Mouse (Mus musculus): ENCODE results near the gene Katnal1. TPM values are rescaled to one million over a fixed set of nuclear protein-coding genes. Genes with fewer than 3 reads are reported as not detected.

Gene Katnal1
- 18.4 and 19.2 TPM in 2 replicates for polyA plus RNA-seq (2011; ENCODE audit: insufficient read length, low read depth, missing spikeins)

DNA sequence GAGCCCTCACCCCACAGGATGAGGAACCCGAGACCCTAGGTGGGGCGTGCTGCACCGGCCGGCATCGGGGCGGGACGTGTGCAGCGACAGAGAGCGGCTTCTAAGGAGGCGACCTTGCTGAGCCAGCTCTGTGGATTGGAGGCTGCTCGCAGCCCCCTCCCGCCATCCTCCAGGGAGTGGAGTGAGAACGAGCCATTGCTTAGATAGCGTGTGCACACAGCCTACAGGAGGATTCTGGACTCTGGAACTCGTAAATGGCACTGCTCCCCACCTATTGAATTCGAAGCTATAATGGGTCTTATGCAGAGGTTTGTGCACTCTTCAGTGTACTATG is at the start of gene Katnal1:
Gene Katnal1 (minus strand): TSS at position 205 of the 334 bp plus-strand sequence.
- Histone ChIP-seq H3K27ac (ENCODE audit: insufficient read depth, low read length) (peak within 1 kb of the TSS; percentile 80), H3K4me1 (ENCODE audit: control insufficient read depth, insufficient read depth, low read length) (no peaks in the 10 kb centered on the region), H3K4me3 (ENCODE audit: insufficient read depth, low read length) (peak within 1 kb of the TSS; percentile 79)
- TF ChIP-seq CTCF (IDR thresholded peaks at IDR 0.05; ENCODE audit: borderline replicate concordance, insufficient read depth, low read length) (no peak), POLR2A (IDR thresholded peaks at IDR 0.05; ENCODE audit: low read depth, low read length) (peak; percentile 58; the same call in 1 of the 2 replicates)

DNA sequence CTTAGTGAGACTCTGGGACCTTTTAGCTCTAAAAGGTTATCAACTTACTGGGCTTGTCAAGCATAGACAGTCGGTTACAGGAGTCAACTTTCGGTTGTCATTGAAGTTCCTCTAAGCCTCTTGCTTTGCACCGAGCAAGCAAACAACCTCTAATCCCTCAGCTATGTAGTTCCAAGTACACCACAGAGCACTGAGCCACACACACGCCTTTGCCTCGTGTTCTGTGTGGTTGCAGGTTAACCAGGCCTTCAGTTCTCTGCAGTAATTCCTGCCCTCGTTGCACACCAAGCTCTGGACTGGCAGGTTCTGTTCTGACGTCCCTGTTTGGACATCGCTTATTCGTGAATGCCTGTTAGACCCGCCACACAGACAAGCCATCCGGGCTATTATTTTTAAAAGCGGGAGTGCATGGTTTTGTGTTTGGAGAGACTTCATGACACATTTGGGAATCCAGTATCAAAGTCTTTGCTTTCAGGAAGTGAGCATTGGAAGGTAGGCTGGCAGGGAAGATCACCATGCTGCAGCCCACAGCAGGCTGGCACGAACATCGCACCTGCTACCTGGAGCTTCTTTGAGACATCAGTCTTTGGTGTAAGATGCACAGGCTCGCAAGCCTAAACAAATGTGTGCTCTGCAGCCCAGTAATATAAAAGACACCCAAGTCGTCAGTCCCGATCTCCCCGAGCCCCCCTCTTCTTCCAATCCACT is 49.5 kb upstream of the Katnal1 start:
- Histone ChIP-seq H3K4me1 (ENCODE audit: control insufficient read depth, insufficient read depth, low read length) (no peaks in the 10 kb centered on the region), H3K4me3 (ENCODE audit: insufficient read depth, low read length) (no peak overlapping the region)
- TF ChIP-seq CTCF (IDR thresholded peaks at IDR 0.05; ENCODE audit: borderline replicate concordance, insufficient read depth, low read length) (no peak), POLR2A (IDR thresholded peaks at IDR 0.05; ENCODE audit: low read depth, low read length) (no peak)

DNA sequence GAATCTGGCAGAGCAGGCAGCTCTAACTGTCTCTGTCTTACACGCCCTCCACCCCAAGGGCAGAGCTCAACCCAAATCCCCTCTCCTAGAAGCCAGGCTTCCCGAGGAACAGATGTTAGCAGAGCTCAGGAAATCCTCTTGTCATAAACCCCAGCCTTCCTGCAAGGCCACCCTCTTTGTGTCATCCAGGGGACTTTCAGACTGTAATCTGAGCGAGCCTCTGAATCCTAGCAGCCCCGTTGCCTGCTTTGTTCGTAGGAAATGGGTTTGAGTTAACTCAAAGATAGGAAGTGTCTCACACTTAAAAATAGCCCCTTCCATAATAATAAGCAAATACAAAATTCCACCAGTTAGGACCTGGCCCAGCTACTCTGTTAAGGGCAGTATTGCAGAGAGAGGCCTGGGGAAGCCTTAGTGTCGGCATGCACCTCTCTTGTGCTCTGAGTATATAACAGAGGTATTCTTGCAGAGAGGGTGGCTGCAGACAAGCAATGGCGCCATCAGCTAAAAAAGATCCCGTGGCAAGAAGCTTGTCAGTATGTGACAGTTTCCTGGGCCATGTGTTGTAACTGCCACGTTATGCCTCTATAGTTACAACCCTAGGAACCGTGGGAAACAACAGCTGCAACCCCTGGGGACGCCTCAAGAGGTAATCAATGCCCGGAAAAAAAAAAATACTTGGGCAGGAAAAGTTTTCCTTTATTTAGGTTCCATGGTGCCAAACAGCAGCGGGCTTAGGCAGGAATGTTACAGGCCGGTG is 48.8 kb upstream of the Katnal1 start:
- no peak overlapping the region for H3K4me3 ChIP-seq (ENCODE audit: insufficient read depth, low read length)
- peaks cover 2% of the 10 kb centered on the region; the same call in 1 of the 2 replicates for H3K4me1 ChIP-seq (ENCODE audit: control insufficient read depth, insufficient read depth, low read length)
- H3K27ac ChIP-seq (ENCODE audit: insufficient read depth, low read length): no peak overlapping the region
- no peak for TF ChIP-seq CTCF (IDR thresholded peaks at IDR 0.05; ENCODE audit: borderline replicate concordance, insufficient read depth, low read length)
- no peak for TF ChIP-seq POLR2A (IDR thresholded peaks at IDR 0.05; ENCODE audit: low read depth, low read length)

More for the DNA sequence above, 49.5 kb upstream of the Katnal1 start:
- no peak overlapping the region for H3K27ac ChIP-seq (ENCODE audit: insufficient read depth, low read length)

DNA sequence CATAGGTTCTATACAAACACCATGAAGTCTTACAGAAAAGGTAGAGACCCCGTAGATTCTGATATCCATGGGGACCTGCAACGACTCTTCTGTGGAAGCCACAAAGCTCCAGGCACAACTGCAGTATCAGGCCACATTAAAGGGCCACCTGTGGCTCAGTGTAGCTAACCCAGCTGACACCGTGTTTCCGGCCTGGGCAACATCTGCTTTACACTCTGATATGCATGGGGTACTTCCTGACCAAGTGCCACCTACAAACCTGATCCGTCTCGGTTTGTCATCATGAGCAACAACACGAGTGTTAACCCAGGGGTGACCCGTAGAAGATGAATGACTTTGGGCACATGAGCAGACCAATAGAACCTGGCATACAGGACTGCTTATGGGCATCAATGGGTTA is 47.8 kb upstream of the Katnal1 start:
- no peak for TF ChIP-seq POLR2A (IDR thresholded peaks at IDR 0.05; ENCODE audit: low read depth, low read length)
- TF ChIP-seq CTCF (IDR thresholded peaks at IDR 0.05; ENCODE audit: borderline replicate concordance, insufficient read depth, low read length): no peak
- no peak overlapping the region for H3K27ac ChIP-seq (ENCODE audit: insufficient read depth, low read length)

DNA sequence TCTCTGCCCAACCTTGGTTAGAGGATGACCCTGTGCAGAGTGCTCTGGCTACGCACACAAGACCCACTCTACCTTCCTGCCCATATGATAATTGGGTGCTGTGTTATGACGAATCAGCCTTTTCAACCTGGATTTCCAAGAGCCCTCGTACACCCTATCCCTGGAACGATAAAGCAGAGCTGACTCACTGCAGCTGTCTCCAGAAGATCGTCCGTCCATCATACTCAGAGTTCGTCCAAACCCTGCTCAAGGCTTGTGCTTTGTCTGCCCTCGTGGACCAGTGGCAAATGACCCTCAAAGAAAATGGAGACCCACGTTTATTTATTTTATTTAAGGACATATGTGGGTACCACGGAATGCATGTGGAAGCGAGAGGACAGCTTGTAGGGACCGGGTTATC is 45.9 kb upstream of the Katnal1 start:
- no peak overlapping the region for H3K27ac ChIP-seq (ENCODE audit: insufficient read depth, low read length)

More for the DNA sequence above, 47.8 kb upstream of the Katnal1 start:
- H3K4me1 ChIP-seq (ENCODE audit: control insufficient read depth, insufficient read depth, low read length): peaks cover 2% of the 10 kb centered on the region; the same call in 1 of the 2 replicates
- H3K4me3 ChIP-seq (ENCODE audit: insufficient read depth, low read length): no peak overlapping the region

DNA sequence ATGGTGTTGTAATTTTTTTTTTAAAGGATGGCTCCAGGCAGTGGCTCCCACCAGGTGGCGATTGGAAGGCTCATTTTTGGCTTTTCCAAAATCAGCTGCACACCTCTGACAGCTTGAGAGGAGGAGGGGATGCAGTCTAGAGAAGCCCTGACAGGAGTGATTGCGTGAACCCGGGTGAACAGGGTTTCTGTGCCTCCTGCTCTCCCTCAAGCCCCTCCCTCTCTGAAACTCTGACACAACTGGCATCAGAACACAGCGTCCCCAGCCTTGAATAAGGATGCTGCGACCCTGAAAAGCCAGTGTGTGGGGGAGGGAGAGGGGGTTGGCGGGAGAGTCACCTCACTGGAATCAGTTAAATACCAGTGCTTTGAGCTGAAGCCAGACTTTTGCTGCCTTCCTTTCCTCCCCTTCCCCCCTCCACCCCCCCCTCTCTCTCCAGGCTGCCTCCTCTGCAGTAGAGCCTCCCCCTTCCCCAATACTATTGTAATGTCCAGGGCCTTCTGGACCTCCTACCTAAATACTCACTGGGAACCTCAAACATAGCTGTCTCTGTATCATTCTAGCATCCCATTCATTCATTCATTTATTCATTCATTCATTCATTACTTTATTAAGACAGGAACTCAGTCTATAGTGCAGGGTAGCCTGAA is 44.0 kb upstream of the Katnal1 start:
- H3K4me1 ChIP-seq (ENCODE audit: control insufficient read depth, insufficient read depth, low read length): peaks cover 2% of the 10 kb centered on the region; the same call in 1 of the 2 replicates
- no peak for TF ChIP-seq POLR2A (IDR thresholded peaks at IDR 0.05; ENCODE audit: low read depth, low read length)
- no peak for TF ChIP-seq CTCF (IDR thresholded peaks at IDR 0.05; ENCODE audit: borderline replicate concordance, insufficient read depth, low read length)
- no peak overlapping the region for H3K4me3 ChIP-seq (ENCODE audit: insufficient read depth, low read length)
- H3K27ac ChIP-seq (ENCODE audit: insufficient read depth, low read length): no peak overlapping the region

More for the DNA sequence above, 45.9 kb upstream of the Katnal1 start:
- Histone ChIP-seq H3K4me3 (ENCODE audit: insufficient read depth, low read length) (no peak overlapping the region), H3K4me1 (ENCODE audit: control insufficient read depth, insufficient read depth, low read length) (peaks cover 2% of the 10 kb centered on the region; the same call in 1 of the 2 replicates)
- TF ChIP-seq CTCF (IDR thresholded peaks at IDR 0.05; ENCODE audit: borderline replicate concordance, insufficient read depth, low read length) (no peak), POLR2A (IDR thresholded peaks at IDR 0.05; ENCODE audit: low read depth, low read length) (no peak)

DNA sequence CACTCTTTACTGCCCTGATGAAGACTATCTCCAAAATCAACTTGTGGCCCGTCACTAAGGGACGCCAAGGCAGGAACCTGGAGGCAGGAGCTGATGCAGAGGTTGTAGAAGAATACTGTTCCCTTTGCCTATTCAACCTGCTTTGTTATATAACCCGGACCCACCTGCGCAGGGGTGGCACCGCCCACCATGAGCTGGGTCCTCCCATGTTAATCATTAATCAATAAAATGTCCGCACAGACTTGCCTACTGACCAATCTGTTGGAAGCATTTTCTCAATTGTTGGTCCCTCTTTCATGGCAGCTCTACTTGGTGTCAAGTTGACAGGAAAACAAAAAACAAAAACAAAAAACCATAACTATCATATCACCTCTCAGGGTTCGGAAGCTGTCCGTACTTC is 43.0 kb upstream of the Katnal1 start:
- H3K27ac ChIP-seq (ENCODE audit: insufficient read depth, low read length): no peak overlapping the region
- no peak overlapping the region for H3K4me3 ChIP-seq (ENCODE audit: insufficient read depth, low read length)
- peaks cover 4% of the 10 kb centered on the region for H3K4me1 ChIP-seq (ENCODE audit: control insufficient read depth, insufficient read depth, low read length)
- TF ChIP-seq CTCF (IDR thresholded peaks at IDR 0.05; ENCODE audit: borderline replicate concordance, insufficient read depth, low read length): no peak

DNA sequence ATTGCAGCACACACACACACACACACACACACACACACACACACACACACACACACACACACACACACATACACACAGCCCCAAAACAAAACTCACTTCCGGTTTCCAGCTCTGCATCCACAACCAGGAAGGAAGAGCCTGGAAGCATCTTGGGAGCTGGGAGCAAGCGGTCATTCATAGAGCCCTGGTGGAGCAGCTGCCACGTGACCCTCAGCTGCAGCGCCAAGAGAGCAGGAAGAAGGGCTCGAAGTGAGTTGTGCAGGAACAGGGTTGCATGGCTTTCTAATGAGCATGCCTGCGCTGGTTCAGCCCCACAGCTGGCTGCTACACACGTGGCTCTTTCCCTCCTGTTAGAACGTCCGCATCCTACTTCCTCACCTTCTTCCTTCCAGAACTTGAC is 40.5 kb upstream of the Katnal1 start:
- Histone ChIP-seq H3K27ac (ENCODE audit: insufficient read depth, low read length) (no peak overlapping the region), H3K4me3 (ENCODE audit: insufficient read depth, low read length) (no peak overlapping the region), H3K4me1 (ENCODE audit: control insufficient read depth, insufficient read depth, low read length) (peaks cover 15% of the 10 kb centered on the region)
- TF ChIP-seq CTCF (IDR thresholded peaks at IDR 0.05; ENCODE audit: borderline replicate concordance, insufficient read depth, low read length): no peak

DNA sequence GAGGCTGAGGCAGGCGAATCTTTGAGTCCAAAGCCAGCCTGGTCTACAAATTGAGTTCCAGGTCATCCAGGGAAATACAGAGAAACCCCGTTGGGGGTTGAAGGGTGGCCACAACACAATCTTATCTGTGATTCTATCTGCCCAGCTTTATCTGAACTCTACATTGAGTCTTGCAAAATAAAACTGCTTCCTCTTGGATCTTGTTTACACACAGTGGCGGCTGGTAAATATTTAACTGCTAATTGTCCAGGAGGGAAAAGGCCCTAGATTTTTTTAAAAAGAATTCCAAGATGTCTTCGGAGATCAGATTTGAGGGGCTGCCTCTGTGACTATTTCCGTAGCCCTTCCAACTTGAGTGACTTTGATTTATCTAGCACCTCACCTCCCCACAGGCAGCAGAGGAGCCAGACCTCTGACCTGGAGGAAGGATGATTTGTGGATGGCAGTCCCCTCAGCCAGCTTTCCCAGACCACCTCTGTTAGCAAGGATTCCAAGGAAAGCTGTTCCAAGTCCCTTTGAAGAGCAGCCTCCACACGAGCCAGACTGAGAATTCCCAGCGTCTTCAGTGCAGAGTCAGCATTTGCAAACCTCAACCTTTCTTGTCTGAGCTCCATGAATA is 39.9 kb upstream of the Katnal1 start:
- Histone ChIP-seq H3K4me1 (ENCODE audit: control insufficient read depth, insufficient read depth, low read length) (peaks cover 20% of the 10 kb centered on the region), H3K27ac (ENCODE audit: insufficient read depth, low read length) (no peak overlapping the region), H3K4me3 (ENCODE audit: insufficient read depth, low read length) (no peak overlapping the region)
- TF ChIP-seq POLR2A (IDR thresholded peaks at IDR 0.05; ENCODE audit: low read depth, low read length) (no peak), CTCF (IDR thresholded peaks at IDR 0.05; ENCODE audit: borderline replicate concordance, insufficient read depth, low read length) (no peak)
